Mouse (Mus musculus): ENCODE results near the gene Gm45799. TPM values are rescaled to one million over a fixed set of nuclear protein-coding genes. Genes with fewer than 3 reads are reported as not detected.
A peak's percentile ranks its signal among the peaks of the same experiment; 100 is the strongest.

The Gm45799 gene
- total and polyA plus RNA-seq, 2 experiments from 2014 or later = 11.3 to 55.3 TPM

DNA sequence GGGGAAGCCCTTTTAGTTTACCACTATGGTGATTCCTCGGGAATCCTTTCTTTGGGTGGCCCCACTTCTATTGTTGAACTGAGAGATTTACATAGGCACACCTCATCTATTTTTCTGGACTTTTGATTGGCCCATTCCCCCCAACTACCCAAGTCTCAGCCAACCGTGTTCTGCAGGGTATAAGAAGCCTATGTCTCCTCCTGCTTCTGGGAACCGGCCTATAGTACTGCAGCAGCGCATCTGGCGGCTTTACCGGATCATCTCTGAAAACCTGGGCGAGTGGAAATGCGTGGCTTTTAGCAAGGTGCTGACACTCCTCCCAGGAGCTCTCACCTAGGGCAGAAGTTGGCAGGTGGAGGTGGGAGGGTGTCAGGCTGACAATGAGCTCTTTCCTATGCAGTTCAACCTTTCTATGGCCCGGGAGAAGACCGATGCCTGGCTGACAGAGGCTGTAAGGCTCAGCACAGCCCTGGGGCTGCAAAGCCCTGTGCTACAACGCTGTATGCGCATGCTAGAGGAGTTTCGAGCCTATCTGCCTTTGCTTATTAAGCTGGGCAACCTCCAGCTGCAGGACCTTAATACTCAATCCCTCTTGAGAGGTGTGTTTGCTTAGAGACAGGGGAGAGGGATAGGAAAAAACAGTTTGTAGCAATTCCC, 45.3 kb downstream of the Gm45799 start:
- TF ChIP-seq CTCF (IDR thresholded peaks at IDR 0.05) = no peak
- peak; percentile 15 for DNase-seq (ENCODE audit: low spot score)
- H3K36me3 ChIP-seq (ENCODE audit: insufficient read depth, low read length) = 0 out of 2 replicates have a peak, but pooled peaks cover 2% of the 10 kb centered on the region
- no peak overlapping the region for H3K4me3 ChIP-seq (ENCODE audit: low read depth, low read length)
- H3K27ac ChIP-seq (ENCODE audit: low read depth, low read length) = no peak overlapping the region
- WGBS = 11% methylated on average over 13 of the region's 13 CpGs
- no peaks in the 10 kb centered on the region for H3K27me3 ChIP-seq (ENCODE audit: insufficient read depth, low read length)
- no peaks in the 10 kb centered on the region for H3K4me1 ChIP-seq (ENCODE audit: insufficient read depth, low read length)
- no peaks in the 10 kb centered on the region for H3K9me3 ChIP-seq (ENCODE audit: low read length)
- peak; percentile 82 for ATAC-seq (ENCODE audit: low FRiP score)
- H3K9ac ChIP-seq (replicated peaks; ENCODE audit: low read length, poor library complexity, severe bottlenecking) = no peak overlapping the region
- peak overlapping the region; percentile 13; the same call in 1 of the 2 replicates for H3K4me2 ChIP-seq (ENCODE audit: low read depth, low read length, poor library complexity, severe bottlenecking)

DNA sequence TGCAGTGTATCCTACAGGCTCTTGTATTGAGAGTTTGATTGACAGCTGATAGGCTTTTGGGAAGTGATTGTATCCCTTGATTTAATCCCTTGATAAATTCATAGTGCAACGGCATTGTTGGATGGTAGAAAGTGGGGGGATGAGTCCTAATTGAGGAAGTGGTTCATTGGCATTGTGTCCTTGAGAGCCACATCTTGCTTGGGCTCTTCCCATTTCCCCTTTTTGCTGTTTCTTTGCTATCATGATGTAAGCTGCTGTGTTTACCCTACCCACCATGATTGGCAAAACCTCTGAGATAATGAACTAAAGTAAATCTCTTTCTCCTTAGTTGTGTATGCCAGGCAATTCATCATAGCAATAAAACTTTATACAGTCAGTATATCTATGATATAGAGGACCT, 50.5 kb downstream of the Gm45799 start:
- H3K27me3 ChIP-seq (ENCODE audit: insufficient read depth, low read length) = no peaks in the 10 kb centered on the region
- H3K4me1 ChIP-seq (ENCODE audit: insufficient read depth, low read length) = no peaks in the 10 kb centered on the region
- ATAC-seq (ENCODE audit: low FRiP score) = no peak

DNA sequence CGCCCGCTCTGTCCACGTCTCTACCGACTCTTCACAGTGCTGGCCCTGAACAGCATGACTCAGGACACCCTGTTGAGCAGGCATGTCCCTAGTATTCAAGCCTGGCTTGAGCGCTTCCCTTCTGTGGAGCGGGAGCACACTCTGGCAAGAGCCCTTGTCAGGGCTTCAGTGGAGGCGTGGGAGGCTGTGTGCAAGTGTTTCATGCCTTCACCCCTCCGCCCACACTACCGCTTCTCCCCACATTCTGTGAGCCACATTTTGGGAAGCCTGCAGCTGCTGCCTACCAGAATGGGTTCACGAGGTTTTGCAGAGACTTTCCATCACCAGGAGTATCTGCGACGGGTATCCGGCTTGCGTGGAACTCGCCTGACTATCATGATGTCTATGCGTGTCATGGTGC, 62.8 kb downstream of the Gm45799 start:
- Histone ChIP-seq H3K36me3 (ENCODE audit: insufficient read depth, low read length) (no peaks in the 10 kb centered on the region), H3K4me3 (ENCODE audit: low read depth, low read length) (no peak overlapping the region), H3K9ac (replicated peaks; ENCODE audit: low read length, poor library complexity, severe bottlenecking) (no peak overlapping the region), H3K27ac (ENCODE audit: low read depth, low read length) (no peak overlapping the region), H3K4me2 (ENCODE audit: low read depth, low read length, poor library complexity, severe bottlenecking) (no peak overlapping the region), H3K27me3 (ENCODE audit: insufficient read depth, low read length) (no peaks in the 10 kb centered on the region), H3K9me3 (ENCODE audit: low read length) (no peaks in the 10 kb centered on the region), H3K4me1 (ENCODE audit: insufficient read depth, low read length) (no peaks in the 10 kb centered on the region)
- DNase-seq (ENCODE audit: low spot score) (no peak), ATAC-seq (ENCODE audit: low FRiP score) (no peak)
- no peak for TF ChIP-seq CTCF (IDR thresholded peaks at IDR 0.05)
- 89% methylated on average over 16 of the region's 16 CpGs for WGBS

More for the DNA sequence above, 50.5 kb downstream of the Gm45799 start:
- Histone ChIP-seq H3K4me2 (ENCODE audit: low read depth, low read length, poor library complexity, severe bottlenecking) (no peak overlapping the region), H3K9me3 (ENCODE audit: low read length) (no peaks in the 10 kb centered on the region), H3K4me3 (ENCODE audit: low read depth, low read length) (no peak overlapping the region), H3K27ac (ENCODE audit: low read depth, low read length) (no peak overlapping the region), H3K9ac (replicated peaks; ENCODE audit: low read length, poor library complexity, severe bottlenecking) (no peak overlapping the region), H3K36me3 (ENCODE audit: insufficient read depth, low read length) (no peaks in the 10 kb centered on the region)
- no peak for DNase-seq (ENCODE audit: low spot score)
- WGBS = 42% methylated on average over 1 of the region's 1 CpGs
- TF ChIP-seq CTCF (IDR thresholded peaks at IDR 0.05) = no peak

DNA sequence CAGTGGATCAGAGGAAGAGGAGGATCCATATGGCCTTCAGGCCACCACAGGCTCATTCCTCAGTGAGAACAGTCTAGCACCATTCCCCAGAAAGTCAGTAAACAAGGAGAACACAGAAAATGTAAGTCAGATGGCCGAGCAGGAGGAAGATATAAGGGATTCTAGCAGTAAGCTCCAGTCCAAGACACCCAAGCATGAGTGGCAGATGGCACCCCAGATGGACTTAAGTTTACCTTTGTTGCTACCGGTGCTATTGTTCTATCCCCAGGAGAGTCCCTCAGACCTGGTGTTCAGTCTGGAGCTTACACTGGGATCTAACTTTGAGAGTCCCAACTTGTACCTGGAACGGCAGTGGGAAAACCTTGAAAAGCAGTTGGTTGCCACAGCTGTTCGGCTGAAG, 63.5 kb downstream of the Gm45799 start:
- no peaks in the 10 kb centered on the region for H3K4me1 ChIP-seq (ENCODE audit: insufficient read depth, low read length)
- no peak for DNase-seq (ENCODE audit: low spot score)
- no peak overlapping the region for H3K4me2 ChIP-seq (ENCODE audit: low read depth, low read length, poor library complexity, severe bottlenecking)
- H3K9me3 ChIP-seq (ENCODE audit: low read length) = no peaks in the 10 kb centered on the region
- no peaks in the 10 kb centered on the region for H3K36me3 ChIP-seq (ENCODE audit: insufficient read depth, low read length)
- TF ChIP-seq CTCF (IDR thresholded peaks at IDR 0.05) = no peak
- H3K9ac ChIP-seq (replicated peaks; ENCODE audit: low read length, poor library complexity, severe bottlenecking) = no peak overlapping the region
- ATAC-seq (ENCODE audit: low FRiP score) = no peak
- no peak overlapping the region for H3K27ac ChIP-seq (ENCODE audit: low read depth, low read length)
- H3K27me3 ChIP-seq (ENCODE audit: insufficient read depth, low read length) = no peaks in the 10 kb centered on the region
- no peak overlapping the region for H3K4me3 ChIP-seq (ENCODE audit: low read depth, low read length)
- 84% methylated on average over 4 of the region's 4 CpGs for WGBS

DNA sequence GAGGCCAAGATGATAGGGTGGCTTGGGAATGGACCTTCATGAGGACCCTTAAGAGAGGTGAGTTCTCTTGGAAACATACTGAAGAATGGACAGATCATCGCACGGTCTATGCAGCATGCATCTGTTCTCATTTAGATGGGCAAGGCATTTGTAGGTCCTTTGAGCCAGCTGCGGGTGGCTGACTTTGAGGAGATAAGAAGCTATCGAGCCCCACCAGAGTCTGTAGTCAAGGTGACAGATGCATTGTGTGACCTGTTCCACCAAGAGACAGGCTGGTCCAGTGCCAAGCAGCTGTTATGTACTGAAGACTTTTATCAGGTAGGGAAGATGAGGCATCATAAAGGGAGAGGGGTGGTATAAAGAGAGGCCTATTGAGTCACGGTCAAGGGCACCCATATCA, 68.4 kb downstream of the Gm45799 start:
- Histone ChIP-seq H3K27me3 (ENCODE audit: insufficient read depth, low read length) (no peaks in the 10 kb centered on the region), H3K4me1 (ENCODE audit: insufficient read depth, low read length) (no peaks in the 10 kb centered on the region), H3K9ac (replicated peaks; ENCODE audit: low read length, poor library complexity, severe bottlenecking) (no peak overlapping the region), H3K4me2 (ENCODE audit: low read depth, low read length, poor library complexity, severe bottlenecking) (no peak overlapping the region), H3K27ac (ENCODE audit: low read depth, low read length) (no peak overlapping the region), H3K4me3 (ENCODE audit: low read depth, low read length) (no peak overlapping the region), H3K36me3 (ENCODE audit: insufficient read depth, low read length) (no peaks in the 10 kb centered on the region), H3K9me3 (ENCODE audit: low read length) (no peaks in the 10 kb centered on the region)
- WGBS = 92% methylated on average over 5 of the region's 5 CpGs
- DNase-seq (ENCODE audit: low spot score) (no peak), ATAC-seq (ENCODE audit: low FRiP score) (no peak)
- no peak for TF ChIP-seq CTCF (IDR thresholded peaks at IDR 0.05)

DNA sequence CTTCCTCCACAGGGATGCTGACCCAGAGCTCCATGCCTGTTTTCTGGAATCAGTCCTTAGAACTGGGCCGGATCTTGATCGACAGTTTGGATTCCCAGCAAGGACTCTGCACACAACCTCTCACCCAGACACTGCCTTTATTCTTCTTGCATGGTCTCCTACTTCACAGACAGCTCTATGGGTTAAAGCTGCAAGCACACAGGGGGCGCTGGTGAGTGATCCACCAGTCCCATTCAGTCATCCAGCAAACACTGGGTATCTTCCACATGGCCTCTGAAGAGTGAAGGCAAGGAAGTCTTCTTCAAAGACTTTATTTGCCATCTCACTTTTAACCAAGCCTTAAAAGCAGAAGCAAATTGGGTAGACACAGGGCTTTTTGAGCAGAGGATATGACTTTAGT, 75.0 kb downstream of the Gm45799 start:
- Histone ChIP-seq H3K9me3 (ENCODE audit: low read length) (no peaks in the 10 kb centered on the region), H3K4me3 (ENCODE audit: low read depth, low read length) (no peak overlapping the region), H3K27ac (ENCODE audit: low read depth, low read length) (no peak overlapping the region), H3K27me3 (ENCODE audit: insufficient read depth, low read length) (no peaks in the 10 kb centered on the region), H3K4me2 (ENCODE audit: low read depth, low read length, poor library complexity, severe bottlenecking) (no peak overlapping the region), H3K36me3 (ENCODE audit: insufficient read depth, low read length) (0 out of 2 replicates have a peak, but pooled peaks cover 2% of the 10 kb centered on the region), H3K4me1 (ENCODE audit: insufficient read depth, low read length) (no peaks in the 10 kb centered on the region), H3K9ac (replicated peaks; ENCODE audit: low read length, poor library complexity, severe bottlenecking) (no peak overlapping the region)
- ATAC-seq (ENCODE audit: low FRiP score) = no peak
- WGBS = 73% methylated on average over 3 of the region's 3 CpGs
- TF ChIP-seq CTCF (IDR thresholded peaks at IDR 0.05) = no peak
- no peak for DNase-seq (ENCODE audit: low spot score)
